ENCODE assay signal across 9 mouse cellular contexts in genomic region chr6:100883233-100883632, GRCm38 (mm10). TPM values are rescaled to one million over a fixed set of nuclear protein-coding genes. Genes with fewer than 3 reads are reported as not detected.
A peak's percentile ranks its signal among the peaks of the same experiment; 100 is the strongest.
DNase-seq lines count a peak whose midpoint lies in the region; TF ChIP-seq lines count a peak whose summit lies in the region.
"Had no signal": no experiment of that assay in that cellular context is flagged by ENCODE, and none has a peak within 500 bp of the region (broad histone marks: within the 10 kb centered on the region; RNA-seq: fewer than 3 reads in every experiment).

No protein-coding gene starts in this region.

- TF ChIP-seq CTCF in left cerebral cortex, adult 2 months (IDR thresholded peaks at IDR 0.05), result peak; percentile 71
- TF ChIP-seq CTCF in brain, embryonic 14.5 days (IDR thresholded peaks at IDR 0.05; ENCODE audit: borderline replicate concordance, extremely low read depth, insufficient read depth, insufficient read length), result peak; percentile 57; the same call in 1 of the 2 replicates

- no peak for TF ChIP-seq POLR2A in brain, embryonic 14.5 days (IDR thresholded peaks at IDR 0.05; ENCODE audit: borderline replicate concordance, extremely low read depth, insufficient read depth, insufficient read length, poor library complexity, severe bottlenecking)

- peak; percentile 15 for DNase-seq in adrenal gland, adult 2 months
- no peak for DNase-seq in adrenal gland, postnatal 25 days
- DNase-seq in left cerebral cortex, adult 2 months (ENCODE audit: extremely low spot score in 1 of 2, low spot score in 2 of 2), result peak in 1 of 2 experiments; percentile 29
- no peak for DNase-seq in left cerebral cortex, postnatal 25 days (ENCODE audit: low spot score in 2 of 2)
- no peak for DNase-seq in brain, embryonic 14.5 days (ENCODE audit: low read depth)
- DNase-seq in kidney, postnatal 25 days, result peak; percentile 48 to 61
- DNase-seq in retina, postnatal 1 day, result peak; percentile 61
- DNase-seq in frontal cortex, postnatal 10 days (ENCODE audit: low spot score in 2 of 2), result no peak

- H3K4me3 ChIP-seq in left cerebral cortex, adult 2 months, result no peak overlapping the region

- intact Hi-C loops in left cerebral cortex, adult 2 months (cut with DNase I), result loop anchor here (2.0 to 10.0 kb wide), 3 partner anchors 482 to 734 kb away; no protein-coding TSS in a partner anchor
- intact Hi-C loops in left cerebral cortex, postnatal 25 days (cut with DNase I), result loop anchor here (2.0 to 10.0 kb wide), 2 partner anchors 376 to 652 kb away; no protein-coding TSS in a partner anchor

- H3K27ac ChIP-seq in left cerebral cortex, adult 2 months, result no peak overlapping the region
- H3K27ac ChIP-seq: stomach, embryonic 15.5 days had no signal

RNA-seq across cellular contexts. Expression of gene Ppp4r2, which starts 49.8 kb away (rescaled TPM):
- total RNA-seq in adrenal gland, adult 2 months (2021), result 10 to 100 TPM; 71.5 to 89.5 TPM
- 6.9 and 8.0 TPM in 2 replicates for polyA plus RNA-seq in adrenal gland, adult 2 months (2012; rRNA removed)
- total RNA-seq in adrenal gland, postnatal 25 days (2021), result 71.3 and 86.9 TPM in 2 replicates
- 10 to 100 TPM; 71.9 to 85.0 TPM for total RNA-seq in left cerebral cortex, adult 2 months (2021)
- 10 to 100 TPM; 71.3 to 80.3 TPM for total RNA-seq in left cerebral cortex, postnatal 25 days (2021)
- 40.4 and 47.7 TPM in 2 replicates for polyA plus RNA-seq in brain, embryonic 14.5 days (2012; rRNA removed)

Comparison
In these comparisons a context has a peak if more than half of its experiments do, and no peak if none do; other contexts are left out.
1. DNase-seq: peak in adrenal gland, adult 2 months (single experiment), kidney, postnatal 25 days (2 of 2) and retina, postnatal 1 day (single experiment); none in adrenal gland, postnatal 25 days (single experiment), left cerebral cortex, postnatal 25 days (0 of 2), brain, embryonic 14.5 days (single experiment) and frontal cortex, postnatal 10 days (0 of 2).